Mouse (Mus musculus) limb, embryonic 14.5 days (tissue): ENCODE data around the gene Lep. TPM values are rescaled to one million over a fixed set of nuclear protein-coding genes. Genes with fewer than 3 reads are reported as not detected.
A peak's percentile ranks its signal among the peaks of the same experiment; 100 is the strongest.

Source experiments
- ATAC-seq: fragments of 200-750 bp; cut with Nextera tagmentation; 2 replicates; pipeline ENCODE4 v1.8.0; 2017; ENCODE audit warnings: low read depth, moderate number of reproducible peaks, moderate TSS enrichment; ENCODE audit not compliant: low FRiP score
- DNase-seq: peaks from one replicate; pipeline ENCODE4 v3.0.0-alpha.2; 2015; ENCODE audit warnings: low spot score
- H3K27ac ChIP-seq: fragments of 300-500 bp; sonication (generic); replicated peaks from 2 replicates; pipeline ENCODE4 v1.5.1; 2014; ENCODE audit warnings: low read depth, mild to moderate bottlenecking, low read length, moderate library complexity, mixed read lengths
- H3K27me3 ChIP-seq: fragments of 300-500 bp; sonication (generic); 2 replicates; pipeline ENCODE4 v1.6.1; 2014; ENCODE audit warnings: low read length, mixed read lengths; ENCODE audit not compliant: control insufficient read depth, insufficient read depth
- H3K36me3 ChIP-seq: fragments of 300-500 bp; sonication (generic); 2 replicates; pipeline ENCODE4 v1.6.1; 2014; ENCODE audit warnings: mild to moderate bottlenecking, low read length, moderate library complexity, mixed read lengths; ENCODE audit not compliant: control insufficient read depth, insufficient read depth
- H3K4me1 ChIP-seq: fragments of 300-500 bp; sonication (generic); 2 replicates; pipeline ENCODE4 v1.6.1; 2014; ENCODE audit warnings: antibody characterized with exemption, low read length, mixed read lengths; ENCODE audit not compliant: control insufficient read depth, insufficient read depth
- H3K4me2 ChIP-seq: fragments of 300-500 bp; sonication (generic); replicated peaks from 2 replicates; pipeline ENCODE4 v1.6.1; 2014; ENCODE audit warnings: low read depth, mild to moderate bottlenecking, low read length, moderate library complexity; ENCODE audit not compliant: severe bottlenecking
- H3K4me3 ChIP-seq: fragments of 300-500 bp; sonication (generic); replicated peaks from 2 replicates; pipeline ENCODE4 v1.5.1; 2014; ENCODE audit warnings: low read length
- H3K9ac ChIP-seq: fragments of 300-500 bp; sonication (generic); 2 replicates; pipeline ENCODE4 v1.6.1; 2014; ENCODE audit warnings: mild to moderate bottlenecking, low read depth, low read length, moderate library complexity; ENCODE audit not compliant: severe bottlenecking
- H3K9me3 ChIP-seq: fragments of 300-500 bp; sonication (generic); 2 replicates; pipeline ENCODE4 v1.6.1; 2016; ENCODE audit warnings: low read length; ENCODE audit not compliant: control insufficient read depth
- POLR2A ChIP-seq: fragments of 200-500 bp; IDR thresholded peaks from 2 replicates; pipeline ENCODE4 v1.8.0; 2012; ENCODE audit warnings: inconsistent platforms, mild to moderate bottlenecking, moderate library complexity, borderline replicate concordance; ENCODE audit not compliant: insufficient read depth, insufficient read length; ENCODE audit errors: extremely low read depth
- WGBS: fragments of 180-500 bp; shearing (Covaris S2); extraction: QIAGEN DNeasy Blood & Tissue Kit; methylation state at CpG from one replicate; pipeline ENCODE4 v1.1.7; 2014; 5-methylcytosine and 5-hydroxymethylcytosine counted together
- polyA plus RNA-seq, 2 experiments: library from polyadenylated mRNA; depleted of rRNA in 1 of 2; stranded (reverse) in 1 of 2; unstranded in 1 of 2; fragments of >200 nt; fragmentation: Nextera tagmentation in 1 of 2; extraction: Ambion mirVana in 1 of 2; gene quantifications; 2 replicates each; pipeline versions ENCODE4 v1.2.1 to v1.2.3; 2012 to 2014

Gene Lep
- polyA plus RNA-seq, 2 experiments, result not detected

GRCm38 (mm10) chr6:29025796-29026482 lies 34.1 kb upstream of the Lep start:
- no peaks in the 10 kb centered on the region for H3K9me3 ChIP-seq
- ATAC-seq, result no peak
- DNase-seq, result no peak
- H3K9ac ChIP-seq, result no peak overlapping the region
- no peak for TF ChIP-seq POLR2A
- H3K27me3 ChIP-seq, result no peaks in the 10 kb centered on the region
- H3K4me1 ChIP-seq, result no peaks in the 10 kb centered on the region; the same call in 1 of the 2 replicates
- no peaks in the 10 kb centered on the region for H3K36me3 ChIP-seq
- no peak overlapping the region for H3K4me2 ChIP-seq
- H3K4me3 ChIP-seq, result no peak overlapping the region
- 36% methylated on average over 12 of the region's 12 CpGs for WGBS
- no peak overlapping the region for H3K27ac ChIP-seq

GRCm38 (mm10) chr6:29026766-29027165 lies 33.3 kb upstream of the Lep start:
- H3K4me1 ChIP-seq, result no peaks in the 10 kb centered on the region; the same call in 1 of the 2 replicates
- no peak overlapping the region for H3K4me2 ChIP-seq
- H3K36me3 ChIP-seq, result no peaks in the 10 kb centered on the region
- H3K27ac ChIP-seq, result no peak overlapping the region
- no peaks in the 10 kb centered on the region for H3K27me3 ChIP-seq
- 56% methylated on average over 6 of the region's 6 CpGs for WGBS
- no peak overlapping the region for H3K4me3 ChIP-seq
- ATAC-seq, result no peak
- H3K9me3 ChIP-seq, result no peaks in the 10 kb centered on the region
- no peak for TF ChIP-seq POLR2A
- no peak for DNase-seq
- no peak overlapping the region for H3K9ac ChIP-seq

- no peaks in the 10 kb centered on the region for H3K9me3 ChIP-seq
- H3K4me2 ChIP-seq, result no peak overlapping the region
- H3K4me1 ChIP-seq, result no peaks in the 10 kb centered on the region; the same call in 1 of the 2 replicates
- TF ChIP-seq POLR2A, result no peak
- H3K36me3 ChIP-seq, result no peaks in the 10 kb centered on the region
- H3K27me3 ChIP-seq, result no peaks in the 10 kb centered on the region
- 59% methylated on average over 5 of the region's 5 CpGs for WGBS
- H3K4me3 ChIP-seq, result no peak overlapping the region
- no peak overlapping the region for H3K27ac ChIP-seq
- H3K9ac ChIP-seq, result no peak overlapping the region
- no peak for ATAC-seq
- no peak for DNase-seq
Measured at GRCm38 (mm10) chr6:29028129-29028528, 31.9 kb upstream of the Lep start.

- ATAC-seq (no peak), DNase-seq (no peak)
- H3K9ac ChIP-seq, result no peak overlapping the region
- H3K4me2 ChIP-seq, result no peak overlapping the region
- no peak overlapping the region for H3K4me3 ChIP-seq
- H3K27ac ChIP-seq, result no peak overlapping the region
- no peaks in the 10 kb centered on the region for H3K36me3 ChIP-seq
- WGBS, result 74% methylated on average over 6 of the region's 6 CpGs
- no peaks in the 10 kb centered on the region for H3K27me3 ChIP-seq
- no peaks in the 10 kb centered on the region for H3K9me3 ChIP-seq
- no peaks in the 10 kb centered on the region for H3K4me1 ChIP-seq
- TF ChIP-seq POLR2A, result no peak
Measured at GRCm38 (mm10) chr6:29029521-29029920, 30.5 kb upstream of the Lep start.

GRCm38 (mm10) chr6:29031216-29031615 lies 28.8 kb upstream of the Lep start:
- Histone ChIP-seq H3K4me2 (no peak overlapping the region), H3K27ac (no peak overlapping the region), H3K36me3 (no peaks in the 10 kb centered on the region), H3K9ac (no peak overlapping the region), H3K4me3 (no peak overlapping the region), H3K27me3 (no peaks in the 10 kb centered on the region), H3K9me3 (no peaks in the 10 kb centered on the region), H3K4me1 (no peaks in the 10 kb centered on the region)
- ATAC-seq, result no peak
- DNase-seq, result peak; percentile 46
- no peak for TF ChIP-seq POLR2A
- WGBS, result 66% methylated on average over 6 of the region's 6 CpGs
